Mouse (Mus musculus): ENCODE results near the gene Gm49425.
"Not testable (repeated sequence)": the region's sequence is repeated elsewhere in the genome, so short reads cannot be mapped to it uniquely, and the experiment has no call there.

- not testable (repeated sequence) for TF ChIP-seq CTCF (IDR thresholded peaks at IDR 0.05 in 2 of 3, conservative IDR thresholded peaks at IDR 0.05 in 1 of 3; ENCODE audit: control insufficient read depth in 1 of 3, insufficient read depth in 1 of 3, low read depth in 2 of 3, low read length in 3 of 3, poor library complexity in 1 of 3, severe bottlenecking in 1 of 3); USF1 (IDR thresholded peaks at IDR 0.05; ENCODE audit: low read depth, low read length); GABPA (IDR thresholded peaks at IDR 0.05; ENCODE audit: low read depth, low read length); GATA1 (IDR thresholded peaks at IDR 0.05; ENCODE audit: low read depth, low read length); BHLHE40 (IDR thresholded peaks at IDR 0.05; ENCODE audit: borderline replicate concordance, low read depth, low read length); POLR2A (IDR thresholded peaks at IDR 0.05; ENCODE audit: control insufficient read depth in 1 of 2, insufficient read depth in 1 of 2, low read depth in 1 of 2, low read length in 2 of 2, poor library complexity in 1 of 2); EP300 (IDR thresholded peaks at IDR 0.05; ENCODE audit: low read depth in 1 of 2, low read length in 2 of 2); NRF1 (IDR thresholded peaks at IDR 0.05; ENCODE audit: insufficient read depth, low read depth, low read length, poor library complexity, severe bottlenecking); ZC3H11A (IDR thresholded peaks at IDR 0.05; ENCODE audit: low read depth, low read length); RAD21 (IDR thresholded peaks at IDR 0.05; ENCODE audit: low read depth, low read length); MAFK (IDR thresholded peaks at IDR 0.05; ENCODE audit: borderline replicate concordance, low read depth, low read length); RCOR1 (IDR thresholded peaks at IDR 0.05; ENCODE audit: low read depth, low read length)
These were observed at the start of gene Gm49425 for GRCm38 (mm10) chr15:101517161-101517560.
